Mouse (Mus musculus): ENCODE data around the gene Nemf.

GRCm38 (mm10) chr12:69388321-69388869, 31.4 kb upstream of the Nemf start:
- no peak for TF ChIP-seq POLR2A (IDR thresholded peaks at IDR 0.05; ENCODE audit: control insufficient read depth, low read depth, low read length)
- TF ChIP-seq CTCF (IDR thresholded peaks at IDR 0.05; ENCODE audit: control insufficient read depth, insufficient read depth, insufficient replicate concordance, low read depth, low read length), result no peak
